Mouse (Mus musculus) heart, postnatal 0 days (tissue): ENCODE measurements around the gene Fezf2. TPM values are rescaled to one million over a fixed set of nuclear protein-coding genes. Genes with fewer than 3 reads are reported as not detected.

ENCODE experiments used
- ATAC-seq: fragments of 200-750 bp; cut with Nextera tagmentation; 2 replicates; pipeline ENCODE4 v1.8.0; 2017; ENCODE audit warnings: low read depth, moderate number of reproducible peaks, moderate library complexity; ENCODE audit not compliant: insufficient read depth
- DNase-seq: peaks from one replicate; pipeline ENCODE4 v3.0.0-alpha.2; 2016; ENCODE audit warnings: low spot score
- H3K27ac ChIP-seq: fragments of 300-500 bp; sonication (generic); 2 replicates; pipeline ENCODE4 v1.5.1; 2014; ENCODE audit warnings: low read depth, mild to moderate bottlenecking
- H3K27me3 ChIP-seq: fragments of 300-500 bp; sonication (generic); 2 replicates; pipeline ENCODE4 v1.6.1; 2014; ENCODE audit warnings: low read length, mixed read lengths; ENCODE audit not compliant: control insufficient read depth, insufficient read depth
- H3K36me3 ChIP-seq: fragments of 300-500 bp; sonication (generic); replicated peaks from 2 replicates; pipeline ENCODE4 v1.6.1; 2014; ENCODE audit warnings: low read length, mixed read lengths; ENCODE audit not compliant: control insufficient read depth, insufficient read depth
- H3K4me1 ChIP-seq: fragments of 300-500 bp; sonication (generic); 2 replicates; pipeline ENCODE4 v1.6.1; 2014; ENCODE audit warnings: antibody characterized with exemption; ENCODE audit not compliant: control insufficient read depth, insufficient read depth
- H3K4me2 ChIP-seq: fragments of 300-500 bp; sonication (generic); 2 replicates; pipeline ENCODE4 v1.6.1; 2014; ENCODE audit warnings: low read depth, mild to moderate bottlenecking, low read length, moderate library complexity
- H3K4me3 ChIP-seq: fragments of 300-500 bp; sonication (generic); 2 replicates; pipeline ENCODE4 v1.5.1; 2014; ENCODE audit warnings: low read depth, low read length
- H3K9ac ChIP-seq: fragments of 300-500 bp; sonication (generic); replicated peaks from 2 replicates; pipeline ENCODE4 v1.6.1; 2014; ENCODE audit warnings: low read depth, low read length, mixed read lengths
- H3K9me3 ChIP-seq: fragments of 300-500 bp; sonication (generic); replicated peaks from 2 replicates; pipeline ENCODE4 v1.6.1; 2016; ENCODE audit warnings: low read length; ENCODE audit not compliant: control insufficient read depth
- CTCF ChIP-seq: IDR thresholded peaks from 2 replicates; pipeline ENCODE4 v1.5.1; 2016; ENCODE audit warnings: antibody characterized with exemption, control low read depth, low read depth
- EP300 ChIP-seq: IDR thresholded peaks from 2 replicates; pipeline ENCODE4 v1.6.1; 2016; ENCODE audit warnings: antibody characterized with exemption, low read depth
- WGBS: fragments of 180-500 bp; shearing (Covaris S2); extraction: QIAGEN DNeasy Blood & Tissue Kit; methylation state at CpG from one replicate; pipeline ENCODE4 v1.1.7; 2014; 5-methylcytosine and 5-hydroxymethylcytosine counted together
- polyA plus RNA-seq: library from polyadenylated mRNA; unstranded; fragments of >200 nt; fragmentation: Nextera tagmentation; extraction: Ambion mirVana; gene quantifications from 2 replicates; pipeline ENCODE4 v1.2.1, GENCODE M21; 2015
- total RNA-seq: library from RNA; depleted of rRNA; stranded (reverse); fragments of >200 nt; gene quantifications from 2 replicates; pipeline ENCODE4 v1.2.3, GENCODE M21; 2014; ENCODE audit warnings: low replicate concordance

The Fezf2 gene
- total and polyA plus RNA-seq, 2 experiments from 2014 or later, result not detected

DNA sequence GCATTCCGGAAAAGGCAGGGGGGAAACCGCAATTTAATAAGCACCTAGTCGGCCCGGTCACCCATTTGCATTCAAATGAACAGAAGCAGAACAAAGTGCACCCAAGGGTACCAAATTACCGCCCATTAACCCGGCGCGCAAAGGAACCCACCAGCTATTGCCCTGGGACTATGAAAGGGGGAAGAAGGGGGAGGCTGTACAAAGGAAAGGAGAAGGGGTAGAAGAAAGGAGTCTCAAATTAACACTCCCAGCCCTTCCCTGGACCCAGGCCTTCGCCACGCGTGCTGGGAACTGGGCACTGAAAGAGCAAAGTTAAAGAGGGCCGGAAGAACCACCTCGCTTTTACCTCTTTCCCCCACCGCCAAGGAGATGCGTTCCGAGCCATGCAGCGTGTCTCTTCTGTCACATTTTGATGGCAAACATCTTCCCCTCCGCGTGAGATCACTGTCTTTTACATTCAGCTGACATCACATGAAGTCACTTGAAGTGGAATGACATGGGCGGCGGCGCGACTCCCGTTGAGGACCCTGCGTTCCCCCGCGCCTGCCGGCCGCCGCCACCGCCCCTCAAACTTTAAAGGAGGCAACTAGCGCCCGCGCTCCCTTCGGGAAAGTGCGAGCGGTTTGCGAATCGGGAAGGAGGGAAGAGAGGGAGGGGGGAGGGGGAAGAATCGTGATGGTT lies 2.6 kb downstream of the Fezf2 start:
- Histone ChIP-seq H3K4me1 (0 out of 2 replicates have a peak, but pooled peaks cover 3% of the 10 kb centered on the region), H3K4me2 (peak overlapping the region; percentile 60), H3K4me3 (peak overlapping the region; percentile 43), H3K27me3 (peaks cover 100% of the 10 kb centered on the region), H3K9me3 (no peaks in the 10 kb centered on the region), H3K27ac (no peak overlapping the region), H3K9ac (no peak overlapping the region), H3K36me3 (no peaks in the 10 kb centered on the region)
- ATAC-seq (no peak), DNase-seq (no peak)
- no peak for TF ChIP-seq CTCF
- WGBS, result under 1% methylated on average over 40 of the region's 40 CpGs

DNA sequence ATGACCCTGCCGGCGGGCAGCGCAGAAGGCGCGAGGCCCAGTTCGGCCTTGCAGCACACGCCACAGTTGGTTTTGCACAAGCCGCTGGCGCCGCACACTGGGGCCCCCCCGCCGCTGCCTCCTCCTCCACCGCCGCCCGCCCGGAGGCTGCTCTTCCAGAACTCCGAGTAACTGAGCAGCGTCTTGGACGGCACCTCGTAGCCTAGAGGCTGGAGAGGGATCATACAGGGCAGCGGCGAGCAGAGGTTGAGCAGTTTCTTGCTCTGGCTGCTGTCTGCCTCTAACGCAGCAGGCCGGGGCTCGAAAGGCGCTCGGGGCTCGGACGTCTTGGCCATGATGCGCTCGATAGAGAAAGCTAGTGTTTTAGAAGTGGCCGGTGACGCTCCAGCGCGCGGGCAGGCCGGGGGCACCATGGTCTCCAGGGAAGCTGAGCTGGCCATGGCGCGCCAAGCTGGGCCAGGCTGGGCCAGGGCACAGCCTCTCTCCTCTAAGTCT lies 3.2 kb downstream of the Fezf2 start:
- Histone ChIP-seq H3K4me3 (peak overlapping the region; percentile 43), H3K4me1 (0 out of 2 replicates have a peak, but pooled peaks cover 3% of the 10 kb centered on the region), H3K27me3 (peaks cover 100% of the 10 kb centered on the region), H3K27ac (no peak overlapping the region), H3K4me2 (peak overlapping the region; percentile 39), H3K36me3 (no peaks in the 10 kb centered on the region), H3K9ac (no peak overlapping the region), H3K9me3 (no peaks in the 10 kb centered on the region)
- WGBS, result under 1% methylated on average over 39 of the region's 39 CpGs
- no peak for ATAC-seq
- TF ChIP-seq CTCF (no peak), EP300 (no peak)
- DNase-seq, result no peak

DNA sequence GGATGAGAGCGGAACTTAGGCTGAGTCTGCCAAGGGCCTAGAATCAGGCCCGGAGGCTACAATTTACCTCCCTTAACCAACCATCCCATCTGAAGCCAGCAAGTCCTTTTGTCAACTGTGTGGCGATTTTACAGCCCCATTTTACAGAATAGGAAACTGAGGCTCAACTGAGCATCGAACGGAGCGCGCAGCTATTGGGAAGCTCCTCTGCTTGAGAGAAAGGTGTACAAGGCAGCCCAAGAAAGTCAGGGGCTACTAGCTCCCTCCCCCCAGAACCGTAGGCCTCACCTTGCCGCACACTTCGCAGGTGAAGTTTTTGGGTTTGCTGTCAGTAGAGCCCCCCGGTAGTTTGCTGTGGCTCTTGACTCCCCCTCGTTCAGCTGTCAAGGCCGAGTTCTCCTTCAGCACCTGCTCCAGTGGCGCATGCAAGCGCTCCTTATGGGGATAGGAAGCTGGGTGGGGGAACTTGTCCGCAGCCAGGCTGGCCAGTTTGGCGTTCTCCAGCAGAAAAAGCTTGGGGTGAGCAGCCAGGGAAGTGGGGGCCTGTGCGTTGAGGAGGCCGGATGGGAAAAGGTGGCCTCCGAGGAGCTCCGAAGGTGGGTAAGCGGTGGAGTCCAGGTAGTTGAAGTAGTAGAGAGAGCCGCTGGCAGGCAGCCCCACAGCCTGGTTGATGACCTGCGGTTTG lies 3.8 kb downstream of the Fezf2 start:
- H3K4me3 ChIP-seq, result peak overlapping the region; percentile 43; the same call in 1 of the 2 replicates
- no peaks in the 10 kb centered on the region for H3K9me3 ChIP-seq
- H3K4me2 ChIP-seq, result no peak overlapping the region

DNA sequence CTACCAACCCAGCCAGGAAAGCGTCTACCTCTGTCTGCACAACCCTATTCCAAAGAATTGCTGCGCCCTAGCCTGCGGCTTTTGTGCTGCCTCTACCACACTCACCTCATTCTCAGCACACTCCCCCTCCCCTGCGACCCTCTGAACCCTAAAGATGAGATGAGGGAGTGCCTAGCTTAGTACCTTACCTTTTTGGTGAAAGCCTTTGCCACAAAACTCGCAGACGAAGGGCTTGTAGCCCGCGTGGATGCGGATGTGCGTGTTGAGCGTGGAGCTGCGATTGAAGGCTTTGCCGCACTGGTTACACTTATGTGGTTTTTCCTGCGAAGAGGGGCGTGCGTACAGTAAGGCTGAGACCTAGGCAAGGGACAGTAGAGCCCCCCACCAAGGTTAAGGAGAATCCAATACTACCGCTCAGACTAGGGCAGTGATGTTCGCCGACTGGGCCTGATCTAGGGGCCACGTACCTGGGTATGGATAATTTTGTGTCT lies 4.5 kb downstream of the Fezf2 start:
- no peak for TF ChIP-seq CTCF
- TF ChIP-seq EP300, result no peak
- no peaks in the 10 kb centered on the region for H3K36me3 ChIP-seq
- ATAC-seq (no peak), DNase-seq (no peak)
- H3K4me1 ChIP-seq, result 0 out of 2 replicates have a peak, but pooled peaks cover 3% of the 10 kb centered on the region
- peaks cover 99% of the 10 kb centered on the region for H3K27me3 ChIP-seq
- H3K9me3 ChIP-seq, result no peaks in the 10 kb centered on the region
- 3% methylated on average over 20 of the region's 20 CpGs for WGBS
- no peak overlapping the region for H3K9ac ChIP-seq
- H3K27ac ChIP-seq, result no peak overlapping the region
- H3K4me3 ChIP-seq, result no peak overlapping the region
- no peak overlapping the region for H3K4me2 ChIP-seq

More for the DNA sequence above, 3.8 kb downstream of the Fezf2 start:
- H3K36me3 ChIP-seq, result no peaks in the 10 kb centered on the region
- WGBS, result 4% methylated on average over 24 of the region's 24 CpGs
- 0 out of 2 replicates have a peak, but pooled peaks cover 3% of the 10 kb centered on the region for H3K4me1 ChIP-seq
- H3K27ac ChIP-seq, result no peak overlapping the region
- peaks cover 100% of the 10 kb centered on the region for H3K27me3 ChIP-seq
- DNase-seq, result no peak
- H3K9ac ChIP-seq, result no peak overlapping the region
- TF ChIP-seq EP300 (no peak), CTCF (no peak)
- no peak for ATAC-seq

DNA sequence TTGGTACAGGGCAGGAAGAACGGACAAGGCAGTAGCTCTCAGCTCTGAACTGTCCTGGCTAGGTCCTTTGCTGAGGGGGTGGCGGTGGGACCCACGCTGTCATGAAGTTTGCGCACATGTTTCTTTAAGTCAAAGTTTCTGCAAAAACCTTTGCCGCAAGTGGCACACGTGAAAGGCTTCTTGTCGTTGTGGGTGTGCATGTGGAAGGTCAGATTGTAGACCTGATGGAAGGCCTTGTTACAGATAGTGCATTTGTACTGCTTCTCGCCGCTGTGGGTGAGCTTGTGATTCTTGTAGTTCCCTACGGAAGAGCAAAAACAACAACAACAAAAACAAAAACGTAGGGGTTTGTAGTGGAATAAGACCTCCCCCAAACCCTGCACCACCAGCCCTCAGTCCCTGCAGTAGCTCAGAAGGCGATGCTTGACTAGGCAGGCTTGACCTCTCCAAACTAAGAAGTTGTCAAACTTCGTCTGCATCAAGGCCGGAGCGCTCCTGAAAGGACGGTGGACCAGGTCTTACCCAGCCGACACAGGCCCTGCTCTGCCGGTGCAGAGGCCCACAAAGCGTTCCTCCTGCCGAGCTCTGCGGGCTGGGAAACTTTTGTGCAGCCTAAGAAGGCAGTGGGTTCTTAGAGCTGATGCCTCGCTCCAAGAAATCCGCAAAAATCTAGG lies 5.4 kb downstream of the Fezf2 start:
- Histone ChIP-seq H3K4me2 (no peak overlapping the region), H3K4me1 (0 out of 2 replicates have a peak, but pooled peaks cover 3% of the 10 kb centered on the region), H3K9ac (no peak overlapping the region), H3K27me3 (peaks cover 99% of the 10 kb centered on the region), H3K27ac (no peak overlapping the region), H3K9me3 (no peaks in the 10 kb centered on the region), H3K4me3 (no peak overlapping the region), H3K36me3 (no peaks in the 10 kb centered on the region)
- TF ChIP-seq CTCF, result no peak
- TF ChIP-seq EP300, result no peak
- no peak for ATAC-seq
- 3% methylated on average over 23 of the region's 23 CpGs for WGBS
- no peak for DNase-seq
